Mouse (Mus musculus) G1E (cell line): ENCODE data around the gene Fpgs.

Experiments
- CTCF ChIP-seq: IDR thresholded peaks from 2 replicates; pipeline ENCODE4 v1.5.1; 2012; ENCODE audit warnings: low read depth, low read length, inconsistent platforms, mixed read lengths
- GATA1 ChIP-seq: IDR thresholded peaks from 2 replicates; pipeline ENCODE4 v1.6.1; 2012; ENCODE audit warnings: borderline replicate concordance, low read length, inconsistent platforms, mixed read lengths
- GATA2 ChIP-seq: IDR thresholded peaks from 2 replicates; pipeline ENCODE4 v1.6.1; 2012; ENCODE audit warnings: low read depth, low read length, inconsistent platforms, borderline replicate concordance
- POLR2AphosphoS5 ChIP-seq: IDR thresholded peaks from 2 replicates; pipeline ENCODE4 v1.6.1; 2012; ENCODE audit warnings: low read depth, low read length, inconsistent platforms; ENCODE audit not compliant: insufficient replicate concordance

DNA sequence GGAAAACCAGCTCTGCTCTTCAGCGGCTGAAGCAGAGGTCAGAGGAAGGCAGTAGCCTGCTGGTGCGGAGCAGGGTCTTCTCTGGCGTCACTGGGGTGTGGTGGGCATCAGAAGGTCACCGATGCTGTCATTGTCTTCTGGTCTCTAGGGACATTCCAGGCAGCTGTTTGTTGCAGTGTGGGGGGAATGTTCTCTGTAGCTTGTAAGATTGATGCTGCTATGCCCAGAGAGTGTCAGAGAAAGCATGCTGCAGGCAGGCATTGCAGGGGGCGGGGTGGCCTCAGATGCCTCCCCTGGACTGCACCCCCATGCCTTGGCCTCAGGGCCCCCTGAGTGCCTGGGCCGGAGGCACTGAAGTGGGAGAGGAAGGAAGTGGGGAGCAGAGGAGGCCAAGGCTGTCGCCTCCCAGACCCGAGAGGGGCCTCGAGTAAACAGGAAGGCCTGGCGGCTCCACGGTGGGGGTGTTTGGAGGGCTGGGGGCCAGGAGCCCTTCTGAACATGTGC is 66.1 kb downstream of the Fpgs start:
- TF ChIP-seq CTCF (no peak), GATA1 (no peak), POLR2AphosphoS5 (no peak), GATA2 (no peak)
